Mouse (Mus musculus): ENCODE measurements at regions not wholly inside any gene's neighbourhood (a gene's known extent, or its start where the extent isn't known, plus 50 kb on each side); places are given as distances from the start of the nearest gene placed in this dataset.

GRCm38 (mm10) chr8:8970776-8971175, 280.5 kb upstream of the Arglu1 start:
- Histone ChIP-seq H3K9ac (ENCODE audit: low read depth, low read length) (no peak overlapping the region), H3K27me3 (ENCODE audit: control insufficient read depth, insufficient read depth, low read length) (no peaks in the 10 kb centered on the region), H3K36me3 (ENCODE audit: control insufficient read depth, insufficient read depth, low read length) (no peaks in the 10 kb centered on the region), H3K4me1 (ENCODE audit: control insufficient read depth, insufficient read depth, low read length) (peaks cover 5% of the 10 kb centered on the region; the same call in 1 of the 2 replicates), H3K79me2 (replicated peaks; ENCODE audit: control insufficient read depth, insufficient read depth, low read length) (no peaks in the 10 kb centered on the region), H3K4me3 (no peak overlapping the region), H3K27ac (no peak overlapping the region)
- 73% methylated on average over 5 of the region's 5 CpGs for WGBS
- TF ChIP-seq POLR2A (IDR thresholded peaks at IDR 0.05; ENCODE audit: insufficient read depth, low read depth, low read length) (no peak), CTCF (IDR thresholded peaks at IDR 0.05) (no peak), EP300 (IDR thresholded peaks at IDR 0.05; ENCODE audit: insufficient read depth, low read depth, low read length) (no peak)
- intact Hi-C loops (cut with DNase I): no loop called here
- DNase-seq: no peak

- Histone ChIP-seq H3K27ac (no peak overlapping the region), H3K27me3 (ENCODE audit: control insufficient read depth, insufficient read depth, low read length) (no peaks in the 10 kb centered on the region), H3K4me1 (ENCODE audit: control insufficient read depth, insufficient read depth, low read length) (peaks cover 5% of the 10 kb centered on the region; the same call in 1 of the 2 replicates), H3K79me2 (replicated peaks; ENCODE audit: control insufficient read depth, insufficient read depth, low read length) (no peaks in the 10 kb centered on the region), H3K9ac (ENCODE audit: low read depth, low read length) (no peak overlapping the region), H3K36me3 (ENCODE audit: control insufficient read depth, insufficient read depth, low read length) (no peaks in the 10 kb centered on the region), H3K4me3 (no peak overlapping the region)
- DNase-seq: no peak
- intact Hi-C loops (cut with DNase I): no loop called here
- 80% methylated on average over 5 of the region's 5 CpGs for WGBS
- no peak for TF ChIP-seq POLR2A (IDR thresholded peaks at IDR 0.05; ENCODE audit: insufficient read depth, low read depth, low read length)
- TF ChIP-seq EP300 (IDR thresholded peaks at IDR 0.05; ENCODE audit: insufficient read depth, low read depth, low read length): no peak
- no peak for TF ChIP-seq CTCF (IDR thresholded peaks at IDR 0.05)
Measured at GRCm38 (mm10) chr8:8970346-8970745, 280.0 kb upstream of the Arglu1 start.

- Histone ChIP-seq H3K36me3 (ENCODE audit: control insufficient read depth, insufficient read depth, low read length) (no peaks in the 10 kb centered on the region), H3K9ac (ENCODE audit: low read depth, low read length) (no peak overlapping the region), H3K79me2 (replicated peaks; ENCODE audit: control insufficient read depth, insufficient read depth, low read length) (no peaks in the 10 kb centered on the region), H3K4me3 (no peak overlapping the region), H3K27ac (peak overlapping the region; percentile 21; the same call in 1 of the 2 replicates), H3K27me3 (ENCODE audit: control insufficient read depth, insufficient read depth, low read length) (no peaks in the 10 kb centered on the region), H3K4me1 (ENCODE audit: control insufficient read depth, insufficient read depth, low read length) (peaks cover 7% of the 10 kb centered on the region)
- WGBS: 74% methylated on average over 21 of the region's 21 CpGs
- DNase-seq: peak in 1 of 2 experiments; percentile 35
- intact Hi-C loops (cut with DNase I): no loop called here
- TF ChIP-seq EP300 (IDR thresholded peaks at IDR 0.05; ENCODE audit: insufficient read depth, low read depth, low read length): no peak
- no peak for TF ChIP-seq POLR2A (IDR thresholded peaks at IDR 0.05; ENCODE audit: insufficient read depth, low read depth, low read length)
- TF ChIP-seq CTCF (IDR thresholded peaks at IDR 0.05): no peak
Measured at GRCm38 (mm10) chr8:8969112-8969950, 279.0 kb upstream of the Arglu1 start.

- no peak for TF ChIP-seq CTCF (IDR thresholded peaks at IDR 0.05)
- TF ChIP-seq EP300 (IDR thresholded peaks at IDR 0.05; ENCODE audit: insufficient read depth, low read depth, low read length): no peak
- no peak for TF ChIP-seq POLR2A (IDR thresholded peaks at IDR 0.05; ENCODE audit: insufficient read depth, low read depth, low read length)
- WGBS: 100% methylated on average over 1 of the region's 1 CpGs
- H3K9ac ChIP-seq (ENCODE audit: low read depth, low read length): no peak overlapping the region
Measured at GRCm38 (mm10) chr8:8966658-8967048, 276.3 kb upstream of the Arglu1 start.

DNA sequence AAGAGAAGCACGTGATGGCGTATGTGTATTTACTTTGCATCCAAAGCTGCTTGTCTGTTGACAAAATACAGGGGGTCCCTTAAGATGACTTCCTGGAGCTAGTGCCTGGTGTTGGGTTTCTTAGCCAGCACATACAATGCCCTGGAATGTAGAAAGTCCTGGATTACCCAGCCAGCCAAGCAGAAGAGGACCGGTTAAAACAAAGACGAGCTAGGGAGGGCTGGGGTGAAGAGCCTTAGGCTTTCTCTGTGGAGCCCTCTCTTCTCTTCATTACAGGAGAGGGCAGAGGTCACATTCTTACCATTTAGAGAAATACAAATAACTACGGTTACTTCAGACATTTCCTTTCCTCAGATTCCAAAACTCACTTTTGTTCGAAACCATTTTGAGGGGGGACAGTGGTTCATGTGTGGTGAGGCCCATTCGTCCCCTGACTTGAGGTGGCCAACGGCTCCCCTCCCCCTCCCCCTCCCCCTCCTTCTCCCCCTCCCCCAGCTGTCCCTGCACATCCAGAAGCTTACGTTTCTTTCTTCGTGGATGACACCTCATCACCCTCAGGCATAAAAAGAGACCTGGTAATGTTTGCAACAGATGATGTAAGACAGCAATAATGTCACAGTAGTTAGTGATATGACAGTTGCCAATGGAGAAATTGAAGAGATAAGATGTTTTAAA, 275.8 kb upstream of the Arglu1 start:
- DNase-seq: no peak
- Histone ChIP-seq H3K4me1 (ENCODE audit: control insufficient read depth, insufficient read depth, low read length) (peaks cover 7% of the 10 kb centered on the region), H3K27me3 (ENCODE audit: control insufficient read depth, insufficient read depth, low read length) (no peaks in the 10 kb centered on the region), H3K4me3 (no peak overlapping the region), H3K79me2 (replicated peaks; ENCODE audit: control insufficient read depth, insufficient read depth, low read length) (no peaks in the 10 kb centered on the region), H3K9ac (ENCODE audit: low read depth, low read length) (no peak overlapping the region), H3K36me3 (ENCODE audit: control insufficient read depth, insufficient read depth, low read length) (no peaks in the 10 kb centered on the region), H3K27ac (no peak overlapping the region)
- TF ChIP-seq POLR2A (IDR thresholded peaks at IDR 0.05; ENCODE audit: insufficient read depth, low read depth, low read length) (no peak), CTCF (IDR thresholded peaks at IDR 0.05) (no peak), EP300 (IDR thresholded peaks at IDR 0.05; ENCODE audit: insufficient read depth, low read depth, low read length) (no peak)
- 61% methylated on average over 10 of the region's 10 CpGs for WGBS
- intact Hi-C loops (cut with DNase I): no loop called here

More at GRCm38 (mm10) chr8:8966658-8967048, 276.3 kb upstream of the Arglu1 start:
- peaks cover 7% of the 10 kb centered on the region for H3K4me1 ChIP-seq (ENCODE audit: control insufficient read depth, insufficient read depth, low read length)
- H3K36me3 ChIP-seq (ENCODE audit: control insufficient read depth, insufficient read depth, low read length): no peaks in the 10 kb centered on the region
- no peaks in the 10 kb centered on the region for H3K27me3 ChIP-seq (ENCODE audit: control insufficient read depth, insufficient read depth, low read length)
- intact Hi-C loops (cut with DNase I): no loop called here
- DNase-seq: no peak
- no peak overlapping the region for H3K4me3 ChIP-seq
- no peak overlapping the region for H3K27ac ChIP-seq
- no peaks in the 10 kb centered on the region for H3K79me2 ChIP-seq (replicated peaks; ENCODE audit: control insufficient read depth, insufficient read depth, low read length)

DNA sequence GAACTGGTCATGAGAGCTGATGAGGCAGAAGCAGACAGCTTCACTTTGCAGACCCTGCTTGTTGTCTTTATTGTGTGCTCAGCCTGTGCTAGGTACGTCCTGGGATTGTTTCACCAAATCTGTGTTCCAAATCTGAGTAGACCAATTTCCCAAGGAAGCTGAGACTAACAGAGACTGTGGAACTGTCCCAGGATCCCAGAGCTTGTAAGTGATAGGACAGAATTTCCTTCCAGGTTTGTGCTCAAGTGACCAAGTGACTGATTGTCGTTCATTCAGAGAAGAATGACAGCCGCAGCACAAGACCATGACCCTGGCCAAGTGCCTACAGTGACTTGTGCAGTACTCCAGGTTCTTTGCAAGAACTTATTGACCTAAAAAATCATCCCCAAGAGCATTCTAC, 269.9 kb upstream of the Arglu1 start:
- peak overlapping the region; percentile 81 for H3K27ac ChIP-seq
- H3K79me2 ChIP-seq (replicated peaks; ENCODE audit: control insufficient read depth, insufficient read depth, low read length): no peaks in the 10 kb centered on the region
- H3K9ac ChIP-seq (ENCODE audit: low read depth, low read length): no peak overlapping the region
- intact Hi-C loops (cut with DNase I): loop anchor here (2.0 to 5.0 kb wide), 3 partner anchors 33 to 133 kb away; no protein-coding TSS in a partner anchor
- no peaks in the 10 kb centered on the region for H3K27me3 ChIP-seq (ENCODE audit: control insufficient read depth, insufficient read depth, low read length)
- H3K4me3 ChIP-seq: no peak overlapping the region
- TF ChIP-seq POLR2A (IDR thresholded peaks at IDR 0.05; ENCODE audit: insufficient read depth, low read depth, low read length) (no peak), CTCF (IDR thresholded peaks at IDR 0.05) (no peak), EP300 (IDR thresholded peaks at IDR 0.05; ENCODE audit: insufficient read depth, low read depth, low read length) (0 out of 2 replicates have a peak, but pooled peaks have one; percentile 17)
- peaks cover 17% of the 10 kb centered on the region for H3K4me1 ChIP-seq (ENCODE audit: control insufficient read depth, insufficient read depth, low read length)
- DNase-seq: peak; percentile 16 to 28
- 47% methylated on average over 3 of the region's 3 CpGs for WGBS
- no peaks in the 10 kb centered on the region for H3K36me3 ChIP-seq (ENCODE audit: control insufficient read depth, insufficient read depth, low read length)

All from heart, adult 2 months (tissue).